Mouse (Mus musculus): ENCODE data around the gene Cask. TPM values are rescaled to one million over a fixed set of nuclear protein-coding genes. Genes with fewer than 3 reads are reported as not detected.

Cask gene
- polyA plus RNA-seq, 1 experiment from 2014 or later = 9.4 TPM

DNA sequence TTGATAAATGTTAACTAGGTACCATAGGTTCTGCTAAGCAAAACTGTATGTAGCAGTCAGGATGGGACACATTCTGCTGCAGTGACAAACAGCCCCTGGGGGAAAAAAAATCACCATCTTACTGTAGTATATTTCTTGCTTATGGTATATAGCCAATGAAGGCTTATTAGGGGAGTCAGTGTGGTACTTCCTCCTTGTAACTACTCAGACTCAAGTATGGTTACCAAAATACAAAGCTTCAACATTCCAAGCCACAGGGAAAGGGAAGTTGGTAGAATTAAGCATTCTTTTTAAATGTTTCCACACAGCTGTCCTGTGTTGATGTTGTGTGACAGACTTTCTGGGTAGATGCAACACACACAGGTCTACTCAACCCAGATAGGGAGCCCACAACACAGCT, 358.2 kb downstream of the Cask start:
- no peak for ATAC-seq (ENCODE audit: insufficient number of reproducible peaks, insufficient read depth, low FRiP score, low read depth)
- no peaks in the 10 kb centered on the region for H3K9me3 ChIP-seq (ENCODE audit: control insufficient read depth, low read length)
- H3K36me3 ChIP-seq (ENCODE audit: control insufficient read depth, insufficient read depth, low read length) = no peaks in the 10 kb centered on the region
- H3K9ac ChIP-seq (ENCODE audit: low read length) = no peak overlapping the region
- H3K27me3 ChIP-seq (ENCODE audit: control insufficient read depth, insufficient read depth, low read length) = peaks cover 5% of the 10 kb centered on the region; the same call in 1 of the 2 replicates
- H3K4me2 ChIP-seq (ENCODE audit: low read length) = no peak overlapping the region
- no peak overlapping the region for H3K27ac ChIP-seq (replicated peaks in 1 of 2; ENCODE audit: control insufficient read depth in 1 of 2, insufficient read depth in 1 of 2, low read depth in 2 of 2, low read length in 2 of 2)
- no peaks in the 10 kb centered on the region for H3K4me1 ChIP-seq (ENCODE audit: control insufficient read depth in 2 of 2, insufficient read depth in 2 of 2, low read length in 2 of 2)
- no peak overlapping the region for H3K4me3 ChIP-seq (ENCODE audit: control insufficient read depth in 1 of 2, insufficient read depth in 1 of 2, low read depth in 1 of 2, low read length in 2 of 2)

- H3K27ac ChIP-seq (replicated peaks in 1 of 2; ENCODE audit: control insufficient read depth in 1 of 2, insufficient read depth in 1 of 2, low read depth in 2 of 2, low read length in 2 of 2) = no peak overlapping the region
- H3K4me3 ChIP-seq (ENCODE audit: control insufficient read depth in 1 of 2, insufficient read depth in 1 of 2, low read depth in 1 of 2, low read length in 2 of 2) = no peak overlapping the region
- H3K9me3 ChIP-seq (ENCODE audit: control insufficient read depth, low read length) = peaks cover 7% of the 10 kb centered on the region; the same call in 1 of the 2 replicates
- no peaks in the 10 kb centered on the region for H3K36me3 ChIP-seq (ENCODE audit: control insufficient read depth, insufficient read depth, low read length)
- peaks cover 13% of the 10 kb centered on the region for H3K27me3 ChIP-seq (ENCODE audit: control insufficient read depth, insufficient read depth, low read length)
- no peak overlapping the region for H3K4me2 ChIP-seq (ENCODE audit: low read length)
- 58% methylated on average over 3 of the region's 3 CpGs for WGBS
- no peak for ATAC-seq (ENCODE audit: insufficient number of reproducible peaks, insufficient read depth, low FRiP score, low read depth)
- no peak overlapping the region for H3K9ac ChIP-seq (ENCODE audit: low read length)
- no peaks in the 10 kb centered on the region for H3K4me1 ChIP-seq (ENCODE audit: control insufficient read depth in 2 of 2, insufficient read depth in 2 of 2, low read length in 2 of 2)
Observed at GRCm38 (mm10) chrX:13490941-13491340, 360.2 kb downstream of the Cask start.

GRCm38 (mm10) chrX:13489761-13490160, 361.4 kb downstream of the Cask start:
- Histone ChIP-seq H3K9me3 (ENCODE audit: control insufficient read depth, low read length) (peaks cover 11% of the 10 kb centered on the region; the same call in 1 of the 2 replicates), H3K4me1 (ENCODE audit: control insufficient read depth in 2 of 2, insufficient read depth in 2 of 2, low read length in 2 of 2) (no peaks in the 10 kb centered on the region), H3K36me3 (ENCODE audit: control insufficient read depth, insufficient read depth, low read length) (no peaks in the 10 kb centered on the region), H3K9ac (ENCODE audit: low read length) (no peak overlapping the region), H3K27ac (replicated peaks in 1 of 2; ENCODE audit: control insufficient read depth in 1 of 2, insufficient read depth in 1 of 2, low read depth in 2 of 2, low read length in 2 of 2) (no peak overlapping the region), H3K4me2 (ENCODE audit: low read length) (no peak overlapping the region), H3K27me3 (ENCODE audit: control insufficient read depth, insufficient read depth, low read length) (peaks cover 13% of the 10 kb centered on the region), H3K4me3 (ENCODE audit: control insufficient read depth in 1 of 2, insufficient read depth in 1 of 2, low read depth in 1 of 2, low read length in 2 of 2) (no peak overlapping the region)
- 79% methylated on average over 1 of the region's 1 CpGs for WGBS
- ATAC-seq (ENCODE audit: insufficient number of reproducible peaks, insufficient read depth, low FRiP score, low read depth) = no peak

- 82% methylated on average over 3 of the region's 3 CpGs for whole genome bisulfite sequencing
- H3K27ac ChIP-seq (replicated peaks in 1 of 2; ENCODE audit: control insufficient read depth in 1 of 2, insufficient read depth in 1 of 2, low read depth in 2 of 2, low read length in 2 of 2) = no peak overlapping the region
- ATAC-seq (ENCODE audit: insufficient number of reproducible peaks, insufficient read depth, low FRiP score, low read depth) = no peak
- H3K4me2 ChIP-seq (ENCODE audit: low read length) = no peak overlapping the region
- peaks cover 11% of the 10 kb centered on the region; the same call in 1 of the 2 replicates for H3K9me3 ChIP-seq (ENCODE audit: control insufficient read depth, low read length)
- H3K36me3 ChIP-seq (ENCODE audit: control insufficient read depth, insufficient read depth, low read length) = no peaks in the 10 kb centered on the region
- H3K4me3 ChIP-seq (ENCODE audit: control insufficient read depth in 1 of 2, insufficient read depth in 1 of 2, low read depth in 1 of 2, low read length in 2 of 2) = no peak overlapping the region
- H3K9ac ChIP-seq (ENCODE audit: low read length) = no peak overlapping the region
- no peaks in the 10 kb centered on the region for H3K4me1 ChIP-seq (ENCODE audit: control insufficient read depth in 2 of 2, insufficient read depth in 2 of 2, low read length in 2 of 2)
- H3K27me3 ChIP-seq (ENCODE audit: control insufficient read depth, insufficient read depth, low read length) = peaks cover 13% of the 10 kb centered on the region
Observed at GRCm38 (mm10) chrX:13489001-13489400, 362.2 kb downstream of the Cask start.

DNA sequence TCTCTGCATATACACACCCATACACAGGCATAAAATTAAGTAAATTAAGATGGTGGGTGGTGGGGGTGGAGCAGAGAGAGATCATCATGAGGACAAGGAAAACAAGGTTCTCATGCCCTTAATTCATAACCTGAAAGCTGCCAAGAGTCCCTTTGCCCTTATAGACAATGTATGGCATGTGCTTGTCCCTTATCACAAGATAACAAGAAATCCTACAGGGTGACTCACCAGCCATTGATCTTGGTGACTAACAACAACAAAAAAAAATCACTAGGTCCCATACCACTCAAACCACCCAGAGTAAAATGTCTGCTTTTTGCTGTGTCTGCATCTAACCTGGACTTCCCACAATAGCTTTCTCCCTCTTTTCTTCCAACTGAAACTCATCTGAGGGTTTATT, 366.7 kb downstream of the Cask start:
- Histone ChIP-seq H3K9ac (ENCODE audit: low read length) (no peak overlapping the region), H3K4me3 (ENCODE audit: control insufficient read depth in 1 of 2, insufficient read depth in 1 of 2, low read depth in 1 of 2, low read length in 2 of 2) (no peak overlapping the region), H3K4me1 (ENCODE audit: control insufficient read depth in 2 of 2, insufficient read depth in 2 of 2, low read length in 2 of 2) (no peaks in the 10 kb centered on the region), H3K4me2 (ENCODE audit: low read length) (no peak overlapping the region), H3K36me3 (ENCODE audit: control insufficient read depth, insufficient read depth, low read length) (no peaks in the 10 kb centered on the region), H3K9me3 (ENCODE audit: control insufficient read depth, low read length) (peaks cover 11% of the 10 kb centered on the region; the same call in 1 of the 2 replicates), H3K27me3 (ENCODE audit: control insufficient read depth, insufficient read depth, low read length) (peaks cover 8% of the 10 kb centered on the region), H3K27ac (replicated peaks in 1 of 2; ENCODE audit: control insufficient read depth in 1 of 2, insufficient read depth in 1 of 2, low read depth in 2 of 2, low read length in 2 of 2) (no peak overlapping the region)
- no peak for ATAC-seq (ENCODE audit: insufficient number of reproducible peaks, insufficient read depth, low FRiP score, low read depth)

GRCm38 (mm10) chrX:13482576-13482975, 368.6 kb downstream of the Cask start:
- Histone ChIP-seq H3K36me3 (ENCODE audit: control insufficient read depth, insufficient read depth, low read length) (no peaks in the 10 kb centered on the region), H3K9me3 (ENCODE audit: control insufficient read depth, low read length) (peaks cover 11% of the 10 kb centered on the region; the same call in 1 of the 2 replicates), H3K27ac (replicated peaks in 1 of 2; ENCODE audit: control insufficient read depth in 1 of 2, insufficient read depth in 1 of 2, low read depth in 2 of 2, low read length in 2 of 2) (no peak overlapping the region), H3K4me2 (ENCODE audit: low read length) (no peak overlapping the region), H3K4me3 (ENCODE audit: control insufficient read depth in 1 of 2, insufficient read depth in 1 of 2, low read depth in 1 of 2, low read length in 2 of 2) (no peak overlapping the region), H3K9ac (ENCODE audit: low read length) (no peak overlapping the region), H3K27me3 (ENCODE audit: control insufficient read depth, insufficient read depth, low read length) (peaks cover 12% of the 10 kb centered on the region), H3K4me1 (ENCODE audit: control insufficient read depth in 2 of 2, insufficient read depth in 2 of 2, low read length in 2 of 2) (no peaks in the 10 kb centered on the region)
- WGBS = 55% methylated on average over 1 of the region's 1 CpGs
- ATAC-seq (ENCODE audit: insufficient number of reproducible peaks, insufficient read depth, low FRiP score, low read depth) = no peak

DNA sequence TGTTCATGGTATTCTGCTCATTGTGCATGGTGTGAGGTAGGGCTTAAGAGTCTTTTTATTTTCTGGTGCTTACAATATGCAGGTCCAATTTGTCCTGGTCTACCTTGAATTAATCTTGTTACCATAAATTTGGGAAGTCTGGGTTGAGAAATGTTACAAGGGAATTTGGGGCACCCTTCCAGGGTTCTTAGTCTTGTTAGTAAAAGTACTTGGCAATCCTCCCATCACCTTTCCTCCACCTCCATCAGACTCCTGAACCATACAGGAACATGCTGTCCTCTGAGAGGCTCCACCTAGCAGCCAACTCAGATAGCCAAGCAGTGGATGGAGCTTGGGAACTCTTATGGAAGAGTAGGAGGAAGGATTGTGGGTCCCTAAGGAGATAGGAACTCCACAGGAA, 371.6 kb downstream of the Cask start:
- no peak overlapping the region for H3K27ac ChIP-seq (replicated peaks in 1 of 2; ENCODE audit: control insufficient read depth in 1 of 2, insufficient read depth in 1 of 2, low read depth in 2 of 2, low read length in 2 of 2)
- H3K4me2 ChIP-seq (ENCODE audit: low read length) = no peak overlapping the region
- no peaks in the 10 kb centered on the region for H3K9me3 ChIP-seq (ENCODE audit: control insufficient read depth, low read length)
- H3K9ac ChIP-seq (ENCODE audit: low read length) = no peak overlapping the region
- no peak for ATAC-seq (ENCODE audit: insufficient number of reproducible peaks, insufficient read depth, low FRiP score, low read depth)
- no peak overlapping the region for H3K4me3 ChIP-seq (ENCODE audit: control insufficient read depth in 1 of 2, insufficient read depth in 1 of 2, low read depth in 1 of 2, low read length in 2 of 2)
- no peaks in the 10 kb centered on the region for H3K36me3 ChIP-seq (ENCODE audit: control insufficient read depth, insufficient read depth, low read length)
- H3K4me1 ChIP-seq (ENCODE audit: control insufficient read depth in 2 of 2, insufficient read depth in 2 of 2, low read length in 2 of 2) = no peaks in the 10 kb centered on the region
- H3K27me3 ChIP-seq (ENCODE audit: control insufficient read depth, insufficient read depth, low read length) = peaks cover 4% of the 10 kb centered on the region; the same call in 1 of the 2 replicates

DNA sequence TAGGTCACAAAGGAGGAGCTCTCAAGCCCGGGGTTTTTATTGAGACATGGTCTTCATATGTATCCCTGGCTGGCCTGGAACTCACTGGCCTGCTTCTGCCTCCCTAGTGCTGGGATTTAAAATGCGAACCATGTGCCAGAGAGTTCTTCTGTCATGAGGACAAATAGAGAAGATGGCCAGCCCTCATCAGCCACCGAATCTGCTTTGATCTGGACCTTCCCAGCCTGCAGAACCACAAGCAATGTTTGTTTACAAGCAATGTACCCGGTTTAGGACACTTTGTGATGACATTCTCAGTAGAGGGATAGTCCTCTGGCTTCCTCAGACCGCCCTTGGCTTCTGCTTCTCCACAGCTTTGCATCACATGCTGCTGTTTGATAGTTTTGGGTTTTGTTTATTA, 372.9 kb downstream of the Cask start:
- Histone ChIP-seq H3K9ac (ENCODE audit: low read length) (no peak overlapping the region), H3K4me2 (ENCODE audit: low read length) (no peak overlapping the region), H3K9me3 (ENCODE audit: control insufficient read depth, low read length) (no peaks in the 10 kb centered on the region), H3K27me3 (ENCODE audit: control insufficient read depth, insufficient read depth, low read length) (peaks cover 4% of the 10 kb centered on the region; the same call in 1 of the 2 replicates), H3K27ac (replicated peaks in 1 of 2; ENCODE audit: control insufficient read depth in 1 of 2, insufficient read depth in 1 of 2, low read depth in 2 of 2, low read length in 2 of 2) (no peak overlapping the region), H3K36me3 (ENCODE audit: control insufficient read depth, insufficient read depth, low read length) (no peaks in the 10 kb centered on the region), H3K4me3 (ENCODE audit: control insufficient read depth in 1 of 2, insufficient read depth in 1 of 2, low read depth in 1 of 2, low read length in 2 of 2) (no peak overlapping the region), H3K4me1 (ENCODE audit: control insufficient read depth in 2 of 2, insufficient read depth in 2 of 2, low read length in 2 of 2) (no peaks in the 10 kb centered on the region)
- no peak for ATAC-seq (ENCODE audit: insufficient number of reproducible peaks, insufficient read depth, low FRiP score, low read depth)
- WGBS = 56% methylated on average over 5 of the region's 5 CpGs

Data from heart, embryonic 14.5 days (tissue).